Mouse (Mus musculus): ENCODE measurements around the gene Cd59a. TPM values are rescaled to one million over a fixed set of nuclear protein-coding genes. Genes with fewer than 3 reads are reported as not detected.
"Not testable (repeated sequence)": the region's sequence is repeated elsewhere in the genome, so short reads cannot be mapped to it uniquely, and the experiment has no call there.

The Cd59a gene
- total RNA-seq, 1 experiment, result 6.4 TPM

- peak overlapping the region; percentile 59 for H3K27ac ChIP-seq (ENCODE audit: insufficient read depth, low read depth, low read length, poor library complexity, severe bottlenecking)
- no peak overlapping the region for H3K4me3 ChIP-seq (ENCODE audit: insufficient read depth in 1 of 2, low read depth in 1 of 2, low read length in 2 of 2, poor library complexity in 1 of 2, severe bottlenecking in 1 of 2)
- no peaks in the 10 kb centered on the region for H3K9me3 ChIP-seq (ENCODE audit: control insufficient read depth, insufficient read depth, low read depth, low read length)
- no peaks in the 10 kb centered on the region for H3K36me3 ChIP-seq (ENCODE audit: control insufficient read depth, insufficient read depth, low read length, poor library complexity, severe bottlenecking)
- H3K4me1 ChIP-seq (ENCODE audit: control insufficient read depth in 2 of 2, insufficient read depth in 2 of 2, low read length in 2 of 2, poor library complexity in 1 of 2), result peaks cover 3 to 6% of the 10 kb centered on the region in 2 experiments; a peak in 3 of 4 replicates
- DNase-seq (ENCODE audit: low read depth, low spot score), result no peak
- H3K9ac ChIP-seq (ENCODE audit: insufficient read depth, low read depth, low read length, poor library complexity, severe bottlenecking), result no peak overlapping the region
- in situ Hi-C loops (cut with MboI; ENCODE audit: low sequenced_read_pairs in 2 of 2, unreplicated experiment in 2 of 2), result no loop called here
- TF ChIP-seq ZC3H11A (IDR thresholded peaks at IDR 0.05; ENCODE audit: borderline replicate concordance, low read depth, low read length), result no peak
- TF ChIP-seq HCFC1 (IDR thresholded peaks at IDR 0.05; ENCODE audit: borderline replicate concordance, insufficient read depth, low read length), result no peak
- TF ChIP-seq MAFK (IDR thresholded peaks at IDR 0.05; ENCODE audit: insufficient read depth, low read depth, low read length), result no peak
- no peak for TF ChIP-seq CHD2 (IDR thresholded peaks at IDR 0.05; ENCODE audit: low read depth, low read length)
Observed at GRCm38 (mm10) chr2:104109528-104109927, 13.9 kb downstream of the Cd59a start.

GRCm38 (mm10) chr2:104110031-104110430, 14.4 kb downstream of the Cd59a start:
- Histone ChIP-seq H3K4me3 (ENCODE audit: insufficient read depth in 1 of 2, low read depth in 1 of 2, low read length in 2 of 2, poor library complexity in 1 of 2, severe bottlenecking in 1 of 2) (no peak overlapping the region), H3K9ac (ENCODE audit: insufficient read depth, low read depth, low read length, poor library complexity, severe bottlenecking) (no peak overlapping the region), H3K27ac (ENCODE audit: insufficient read depth, low read depth, low read length, poor library complexity, severe bottlenecking) (no peak overlapping the region; the same call in 1 of the 2 replicates), H3K36me3 (ENCODE audit: control insufficient read depth, insufficient read depth, low read length, poor library complexity, severe bottlenecking) (no peaks in the 10 kb centered on the region), H3K9me3 (ENCODE audit: control insufficient read depth, insufficient read depth, low read depth, low read length) (no peaks in the 10 kb centered on the region), H3K4me1 (ENCODE audit: control insufficient read depth in 2 of 2, insufficient read depth in 2 of 2, low read length in 2 of 2, poor library complexity in 1 of 2) (peaks cover 3 to 6% of the 10 kb centered on the region in 2 experiments; a peak in 3 of 4 replicates)
- in situ Hi-C loops (cut with MboI; ENCODE audit: low sequenced_read_pairs in 2 of 2, unreplicated experiment in 2 of 2), result no loop called here
- TF ChIP-seq HCFC1 (IDR thresholded peaks at IDR 0.05; ENCODE audit: borderline replicate concordance, insufficient read depth, low read length) (no peak), ZC3H11A (IDR thresholded peaks at IDR 0.05; ENCODE audit: borderline replicate concordance, low read depth, low read length) (no peak), CHD2 (IDR thresholded peaks at IDR 0.05; ENCODE audit: low read depth, low read length) (no peak), ZNF384 (IDR thresholded peaks at IDR 0.05; ENCODE audit: low read depth, low read length) (no peak), MAFK (IDR thresholded peaks at IDR 0.05; ENCODE audit: insufficient read depth, low read depth, low read length) (no peak)
- no peak for DNase-seq (ENCODE audit: low read depth, low spot score)

GRCm38 (mm10) chr2:104111170-104111797, 15.7 kb downstream of the Cd59a start:
- H3K4me1 ChIP-seq (ENCODE audit: control insufficient read depth in 2 of 2, insufficient read depth in 2 of 2, low read length in 2 of 2, poor library complexity in 1 of 2); H3K36me3 ChIP-seq (ENCODE audit: control insufficient read depth, insufficient read depth, low read length, poor library complexity, severe bottlenecking); H3K9me3 ChIP-seq (ENCODE audit: control insufficient read depth, insufficient read depth, low read depth, low read length); H3K27ac ChIP-seq (ENCODE audit: insufficient read depth, low read depth, low read length, poor library complexity, severe bottlenecking); H3K4me3 ChIP-seq (ENCODE audit: insufficient read depth in 1 of 2, low read depth in 1 of 2, low read length in 2 of 2, poor library complexity in 1 of 2, severe bottlenecking in 1 of 2); H3K9ac ChIP-seq (ENCODE audit: insufficient read depth, low read depth, low read length, poor library complexity, severe bottlenecking); in situ Hi-C loops (cut with MboI; ENCODE audit: low sequenced_read_pairs in 2 of 2, unreplicated experiment in 2 of 2); DNase-seq (ENCODE audit: low read depth, low spot score): not testable (repeated sequence)

- H3K9me3 ChIP-seq (ENCODE audit: control insufficient read depth, insufficient read depth, low read depth, low read length); in situ Hi-C loops (cut with MboI; ENCODE audit: low sequenced_read_pairs in 2 of 2, unreplicated experiment in 2 of 2); DNase-seq (ENCODE audit: low read depth, low spot score); H3K9ac ChIP-seq (ENCODE audit: insufficient read depth, low read depth, low read length, poor library complexity, severe bottlenecking); H3K4me1 ChIP-seq (ENCODE audit: control insufficient read depth in 2 of 2, insufficient read depth in 2 of 2, low read length in 2 of 2, poor library complexity in 1 of 2); H3K27ac ChIP-seq (ENCODE audit: insufficient read depth, low read depth, low read length, poor library complexity, severe bottlenecking); H3K36me3 ChIP-seq (ENCODE audit: control insufficient read depth, insufficient read depth, low read length, poor library complexity, severe bottlenecking); H3K4me3 ChIP-seq (ENCODE audit: insufficient read depth in 1 of 2, low read depth in 1 of 2, low read length in 2 of 2, poor library complexity in 1 of 2, severe bottlenecking in 1 of 2): not testable (repeated sequence)
Observed at GRCm38 (mm10) chr2:104113563-104113962, 18.0 kb downstream of the Cd59a start.

- H3K9me3 ChIP-seq (ENCODE audit: control insufficient read depth, insufficient read depth, low read depth, low read length), result no peaks in the 10 kb centered on the region
- in situ Hi-C loops (cut with MboI; ENCODE audit: low sequenced_read_pairs in 2 of 2, unreplicated experiment in 2 of 2), result no loop called here
- peaks cover 0 to 2% of the 10 kb centered on the region in 2 experiments; a peak in 1 of 4 replicates for H3K4me1 ChIP-seq (ENCODE audit: control insufficient read depth in 2 of 2, insufficient read depth in 2 of 2, low read length in 2 of 2, poor library complexity in 1 of 2)
Observed at GRCm38 (mm10) chr2:104114898-104115297, 19.3 kb downstream of the Cd59a start.

GRCm38 (mm10) chr2:104117173-104117572, 21.6 kb downstream of the Cd59a start:
- H3K9me3 ChIP-seq (ENCODE audit: control insufficient read depth, insufficient read depth, low read depth, low read length); in situ Hi-C loops (cut with MboI; ENCODE audit: low sequenced_read_pairs in 2 of 2, unreplicated experiment in 2 of 2); H3K9ac ChIP-seq (ENCODE audit: insufficient read depth, low read depth, low read length, poor library complexity, severe bottlenecking): not testable (repeated sequence)

More at GRCm38 (mm10) chr2:104114898-104115297, 19.3 kb downstream of the Cd59a start:
- no peak overlapping the region for H3K4me3 ChIP-seq (ENCODE audit: insufficient read depth in 1 of 2, low read depth in 1 of 2, low read length in 2 of 2, poor library complexity in 1 of 2, severe bottlenecking in 1 of 2)
- no peak for DNase-seq (ENCODE audit: low read depth, low spot score)
- no peak overlapping the region for H3K9ac ChIP-seq (ENCODE audit: insufficient read depth, low read depth, low read length, poor library complexity, severe bottlenecking)
- no peaks in the 10 kb centered on the region for H3K36me3 ChIP-seq (ENCODE audit: control insufficient read depth, insufficient read depth, low read length, poor library complexity, severe bottlenecking)
- H3K27ac ChIP-seq (ENCODE audit: insufficient read depth, low read depth, low read length, poor library complexity, severe bottlenecking), result no peak overlapping the region
- TF ChIP-seq HCFC1 (IDR thresholded peaks at IDR 0.05; ENCODE audit: borderline replicate concordance, insufficient read depth, low read length) (no peak), MAFK (IDR thresholded peaks at IDR 0.05; ENCODE audit: insufficient read depth, low read depth, low read length) (no peak), ZC3H11A (IDR thresholded peaks at IDR 0.05; ENCODE audit: borderline replicate concordance, low read depth, low read length) (no peak), ZNF384 (IDR thresholded peaks at IDR 0.05; ENCODE audit: low read depth, low read length) (no peak)

More at GRCm38 (mm10) chr2:104117173-104117572, 21.6 kb downstream of the Cd59a start:
- H3K4me1 ChIP-seq (ENCODE audit: control insufficient read depth in 2 of 2, insufficient read depth in 2 of 2, low read length in 2 of 2, poor library complexity in 1 of 2); H3K27ac ChIP-seq (ENCODE audit: insufficient read depth, low read depth, low read length, poor library complexity, severe bottlenecking); H3K36me3 ChIP-seq (ENCODE audit: control insufficient read depth, insufficient read depth, low read length, poor library complexity, severe bottlenecking); H3K4me3 ChIP-seq (ENCODE audit: insufficient read depth in 1 of 2, low read depth in 1 of 2, low read length in 2 of 2, poor library complexity in 1 of 2, severe bottlenecking in 1 of 2); DNase-seq (ENCODE audit: low read depth, low spot score): not testable (repeated sequence)
